Mouse (Mus musculus) forebrain, postnatal 0 days (tissue): ENCODE measurements around the gene Spata31d1d. TPM values are rescaled to one million over a fixed set of nuclear protein-coding genes. Genes with fewer than 3 reads are reported as not detected.
A peak's percentile ranks its signal among the peaks of the same experiment; 100 is the strongest.

Source experiments
- ATAC-seq: fragments of 200-750 bp; cut with Nextera tagmentation; 2 replicates; pipeline ENCODE4 v1.8.0; 2017; ENCODE audit warnings: mild to moderate bottlenecking, moderate library complexity
- DNase-seq: peaks from one replicate; pipeline ENCODE4 v3.0.0-alpha.2; 2015
- H3K27ac ChIP-seq: fragments of 300-500 bp; sonication (generic); 2 replicates; pipeline ENCODE4 v1.5.1; 2014; ENCODE audit warnings: low read depth, mild to moderate bottlenecking, antibody characterized with exemption, low read length, moderate library complexity, mixed read lengths
- H3K27me3 ChIP-seq: fragments of 300-500 bp; sonication (generic); 2 replicates; pipeline ENCODE4 v1.6.1; 2014; ENCODE audit warnings: mild to moderate bottlenecking, low read length, mixed read lengths; ENCODE audit not compliant: insufficient read depth
- H3K36me3 ChIP-seq: fragments of 300-500 bp; sonication (generic); 2 replicates; pipeline ENCODE4 v1.6.1; 2014; ENCODE audit warnings: mild to moderate bottlenecking, moderate library complexity; ENCODE audit not compliant: insufficient read depth
- H3K4me1 ChIP-seq: fragments of 300-500 bp; sonication (generic); 2 replicates; pipeline ENCODE4 v1.6.1; 2014; ENCODE audit warnings: antibody characterized with exemption; ENCODE audit not compliant: insufficient read depth
- H3K4me2 ChIP-seq: fragments of 300-500 bp; sonication (generic); 2 replicates; pipeline ENCODE4 v1.6.1; 2014; ENCODE audit warnings: low read depth, mild to moderate bottlenecking, moderate library complexity
- H3K4me3 ChIP-seq: fragments of 300-500 bp; sonication (generic); 2 replicates; pipeline ENCODE4 v1.5.1; 2014; ENCODE audit warnings: low read depth, low read length, mixed read lengths
- H3K9ac ChIP-seq: fragments of 300-500 bp; sonication (generic); 2 replicates; pipeline ENCODE4 v1.6.1; 2014; ENCODE audit warnings: mild to moderate bottlenecking
- H3K9me3 ChIP-seq: fragments of 300-500 bp; sonication (generic); 2 replicates; pipeline ENCODE4 v1.6.1; 2016; ENCODE audit warnings: low read length
- CTCF ChIP-seq: sonication (generic); IDR thresholded peaks from 2 replicates; pipeline ENCODE4 v1.5.1; 2016; ENCODE audit warnings: antibody characterized with exemption, control low read depth, low read depth
- WGBS: fragments of 180-500 bp; shearing (Covaris S2); extraction: QIAGEN DNeasy Blood & Tissue Kit; methylation state at CpG from one replicate; pipeline ENCODE4 v1.1.7; 2014; 5-methylcytosine and 5-hydroxymethylcytosine counted together
- polyA plus RNA-seq: library from polyadenylated mRNA; unstranded; fragments of >200 nt; fragmentation: Nextera tagmentation; extraction: Ambion mirVana; gene quantifications from 2 replicates; pipeline ENCODE4 v1.2.1, GENCODE M21; 2015
- total RNA-seq: library from RNA; depleted of rRNA; stranded (reverse); fragments of >200 nt; gene quantifications from 2 replicates; pipeline ENCODE4 v1.2.3, GENCODE M21; 2014

Gene Spata31d1d
- total and polyA plus RNA-seq, 2 experiments from 2014 or later = not detected

GRCm38 (mm10) chr13:59769296-59770163 is 38.0 kb upstream of the Spata31d1d start, which contains the start of gene Isca1:
Gene Isca1 (minus strand): TSS chr13:59769810.
- Histone ChIP-seq H3K9me3 (no peaks in the 10 kb centered on the region), H3K4me2 (peak within 1 kb of the TSS; percentile 75), H3K4me1 (peaks cover 19% of the 10 kb centered on the region), H3K4me3 (peak within 1 kb of the TSS; percentile 83), H3K27ac (peak within 1 kb of the TSS; percentile 91), H3K27me3 (no peaks in the 10 kb centered on the region), H3K9ac (peak within 1 kb of the TSS; percentile 70), H3K36me3 (peaks cover 8% of the 10 kb centered on the region)
- peak; percentile 33; the same call in 1 of the 2 replicates for TF ChIP-seq CTCF
- WGBS = under 1% methylated on average over 87 of the region's 91 CpGs
- ATAC-seq = peak; percentile 96
- DNase-seq = peak; percentile 99

- peaks cover 8% of the 10 kb centered on the region for H3K36me3 ChIP-seq
- 35% methylated on average over 13 of the region's 13 CpGs for WGBS
- no peaks in the 10 kb centered on the region for H3K9me3 ChIP-seq
- DNase-seq = no peak
- peak overlapping the region; percentile 75 for H3K4me2 ChIP-seq
- ATAC-seq = no peak
- peaks cover 19% of the 10 kb centered on the region for H3K4me1 ChIP-seq
- peak overlapping the region; percentile 83 for H3K4me3 ChIP-seq
- no peak overlapping the region for H3K27ac ChIP-seq
- H3K27me3 ChIP-seq = no peaks in the 10 kb centered on the region
- no peak for TF ChIP-seq CTCF
- peak overlapping the region; percentile 70; the same call in 1 of the 2 replicates for H3K9ac ChIP-seq
These were observed 37.0 kb upstream of the Spata31d1d start for GRCm38 (mm10) chr13:59768531-59768930.

GRCm38 (mm10) chr13:59766786-59767515 is 35.4 kb upstream of the Spata31d1d start:
- TF ChIP-seq CTCF = no peak
- Histone ChIP-seq H3K27me3 (no peaks in the 10 kb centered on the region), H3K4me1 (peaks cover 19% of the 10 kb centered on the region), H3K4me2 (no peak overlapping the region), H3K27ac (no peak overlapping the region), H3K9me3 (no peaks in the 10 kb centered on the region), H3K9ac (no peak overlapping the region), H3K36me3 (peaks cover 8% of the 10 kb centered on the region; the same call in 1 of the 2 replicates), H3K4me3 (no peak overlapping the region)
- DNase-seq = no peak
- 82% methylated on average over 11 of the region's 11 CpGs for WGBS
- no peak for ATAC-seq

- no peaks in the 10 kb centered on the region for H3K27me3 ChIP-seq
- 94% methylated on average over 7 of the region's 7 CpGs for WGBS
- H3K4me3 ChIP-seq = no peak overlapping the region
- no peaks in the 10 kb centered on the region for H3K9me3 ChIP-seq
- peaks cover 38% of the 10 kb centered on the region for H3K36me3 ChIP-seq
- TF ChIP-seq CTCF = no peak
- DNase-seq (no peak), ATAC-seq (no peak)
- H3K4me2 ChIP-seq = no peak overlapping the region
- no peak overlapping the region for H3K9ac ChIP-seq
- peaks cover 3% of the 10 kb centered on the region; the same call in 1 of the 2 replicates for H3K4me1 ChIP-seq
- no peak overlapping the region for H3K27ac ChIP-seq
These were observed 31.2 kb upstream of the Spata31d1d start for GRCm38 (mm10) chr13:59762791-59763190.

GRCm38 (mm10) chr13:59756906-59757305 is 25.4 kb upstream of the Spata31d1d start:
- Histone ChIP-seq H3K27ac (no peak overlapping the region), H3K4me3 (no peak overlapping the region), H3K27me3 (no peaks in the 10 kb centered on the region), H3K9ac (no peak overlapping the region), H3K36me3 (peaks cover 52% of the 10 kb centered on the region), H3K9me3 (no peaks in the 10 kb centered on the region), H3K4me2 (no peak overlapping the region), H3K4me1 (no peaks in the 10 kb centered on the region)
- DNase-seq (no peak), ATAC-seq (no peak)
- TF ChIP-seq CTCF = no peak
- WGBS = 94% methylated on average over 7 of the region's 7 CpGs

GRCm38 (mm10) chr13:59750310-59750709 is 18.8 kb upstream of the Spata31d1d start:
- Histone ChIP-seq H3K4me3 (no peak overlapping the region), H3K36me3 (peaks cover 12% of the 10 kb centered on the region), H3K9ac (no peak overlapping the region), H3K9me3 (no peaks in the 10 kb centered on the region), H3K4me2 (no peak overlapping the region), H3K4me1 (no peaks in the 10 kb centered on the region), H3K27ac (no peak overlapping the region), H3K27me3 (no peaks in the 10 kb centered on the region)
- DNase-seq = no peak
- no peak for ATAC-seq
- 90% methylated on average over 12 of the region's 12 CpGs for WGBS
- no peak for TF ChIP-seq CTCF
